Mouse (Mus musculus): ENCODE measurements around the gene Slfn5. TPM values are rescaled to one million over a fixed set of nuclear protein-coding genes. Genes with fewer than 3 reads are reported as not detected.
"Not testable (repeated sequence)": the region's sequence is repeated elsewhere in the genome, so short reads cannot be mapped to it uniquely, and the experiment has no call there.

Slfn5 gene
- polyA plus RNA-seq, 1 experiment from 2014 or later = 4.5 TPM

GRCm38 (mm10) chr11:82908608-82908989 is 42.5 kb upstream of the Slfn5 start:
- Histone ChIP-seq H3K4me2 (ENCODE audit: low read depth, low read length) (peak overlapping the region; percentile 95), H3K9me3 (ENCODE audit: low read length) (no peaks in the 10 kb centered on the region), H3K27me3 (ENCODE audit: insufficient read depth, low read length) (no peaks in the 10 kb centered on the region), H3K36me3 (replicated peaks; ENCODE audit: insufficient read depth, low read length) (peaks cover 12% of the 10 kb centered on the region; the same call in 1 of the 2 replicates), H3K4me3 (ENCODE audit: low read depth, low read length) (peak overlapping the region; percentile 86), H3K4me1 (ENCODE audit: insufficient read depth) (peaks cover 8% of the 10 kb centered on the region), H3K9ac (replicated peaks) (peak overlapping the region; percentile 82; the same call in 1 of the 2 replicates), H3K27ac (ENCODE audit: low read depth) (no peak overlapping the region)
- DNase-seq (no peak), ATAC-seq (no peak)
- 57% methylated on average over 10 of the region's 10 CpGs for WGBS (ENCODE audit: insufficient replicate concordance)
- TF ChIP-seq EP300 (IDR thresholded peaks at IDR 0.05; ENCODE audit: low read depth) (no peak), CTCF (IDR thresholded peaks at IDR 0.05; ENCODE audit: low read depth) (no peak)

- Histone ChIP-seq H3K27me3 (ENCODE audit: insufficient read depth, low read length) (0 out of 2 replicates have a peak, but pooled peaks cover 3% of the 10 kb centered on the region), H3K4me3 (ENCODE audit: low read depth, low read length) (no peak within 1 kb of the TSS), H3K4me1 (ENCODE audit: insufficient read depth) (peaks cover 8% of the 10 kb centered on the region), H3K9me3 (ENCODE audit: low read length) (no peaks in the 10 kb centered on the region), H3K36me3 (replicated peaks; ENCODE audit: insufficient read depth, low read length) (no peaks in the 10 kb centered on the region), H3K27ac (ENCODE audit: low read depth) (no peak within 1 kb of the TSS), H3K9ac (replicated peaks) (no peak within 1 kb of the TSS), H3K4me2 (ENCODE audit: low read depth, low read length) (no peak within 1 kb of the TSS)
- DNase-seq (no peak), ATAC-seq (no peak)
- TF ChIP-seq EP300 (IDR thresholded peaks at IDR 0.05; ENCODE audit: low read depth) (no peak), CTCF (IDR thresholded peaks at IDR 0.05; ENCODE audit: low read depth) (no peak)
- 70% methylated on average over 4 of the region's 4 CpGs for WGBS (ENCODE audit: insufficient replicate concordance)
Measured at GRCm38 (mm10) chr11:82910250-82910649, 40.9 kb upstream of the Slfn5 start, which contains the start of gene Unc45b. Unc45b (plus strand) TSS chr11:82910550.

GRCm38 (mm10) chr11:82910679-82911389 is 40.3 kb upstream of the Slfn5 start:
- no peak overlapping the region for H3K27ac ChIP-seq (ENCODE audit: low read depth)
- DNase-seq = no peak
- H3K36me3 ChIP-seq (replicated peaks; ENCODE audit: insufficient read depth, low read length) = no peaks in the 10 kb centered on the region
- ATAC-seq = no peak
- no peak overlapping the region for H3K4me2 ChIP-seq (ENCODE audit: low read depth, low read length)
- no peaks in the 10 kb centered on the region for H3K9me3 ChIP-seq (ENCODE audit: low read length)
- 68% methylated on average over 11 of the region's 11 CpGs for WGBS (ENCODE audit: insufficient replicate concordance)
- H3K27me3 ChIP-seq (ENCODE audit: insufficient read depth, low read length) = 0 out of 2 replicates have a peak, but pooled peaks cover 3% of the 10 kb centered on the region
- TF ChIP-seq CTCF (IDR thresholded peaks at IDR 0.05; ENCODE audit: low read depth) (no peak), EP300 (IDR thresholded peaks at IDR 0.05; ENCODE audit: low read depth) (no peak)
- peaks cover 8% of the 10 kb centered on the region for H3K4me1 ChIP-seq (ENCODE audit: insufficient read depth)
- H3K9ac ChIP-seq (replicated peaks) = no peak overlapping the region
- H3K4me3 ChIP-seq (ENCODE audit: low read depth, low read length) = no peak overlapping the region

GRCm38 (mm10) chr11:82914711-82915352 is 36.3 kb upstream of the Slfn5 start:
- H3K4me3 ChIP-seq (ENCODE audit: low read depth, low read length) = no peak overlapping the region
- H3K9ac ChIP-seq (replicated peaks) = no peak overlapping the region
- ATAC-seq (peak; percentile 51; the same call in 1 of the 2 replicates), DNase-seq (peak; percentile 84)
- H3K27me3 ChIP-seq (ENCODE audit: insufficient read depth, low read length) = 0 out of 2 replicates have a peak, but pooled peaks cover 7% of the 10 kb centered on the region
- H3K27ac ChIP-seq (ENCODE audit: low read depth) = no peak overlapping the region
- H3K4me1 ChIP-seq (ENCODE audit: insufficient read depth) = no peaks in the 10 kb centered on the region
- 8% methylated on average over 16 of the region's 16 CpGs for WGBS (ENCODE audit: insufficient replicate concordance)
- H3K36me3 ChIP-seq (replicated peaks; ENCODE audit: insufficient read depth, low read length) = no peaks in the 10 kb centered on the region
- peak overlapping the region; percentile 48; the same call in 1 of the 2 replicates for H3K4me2 ChIP-seq (ENCODE audit: low read depth, low read length)
- TF ChIP-seq CTCF (IDR thresholded peaks at IDR 0.05; ENCODE audit: low read depth) (peak; percentile 99), EP300 (IDR thresholded peaks at IDR 0.05; ENCODE audit: low read depth) (no peak)
- no peaks in the 10 kb centered on the region for H3K9me3 ChIP-seq (ENCODE audit: low read length)

- Histone ChIP-seq H3K9ac (replicated peaks) (no peak overlapping the region), H3K4me3 (ENCODE audit: low read depth, low read length) (no peak overlapping the region), H3K27me3 (ENCODE audit: insufficient read depth, low read length) (peaks cover 15% of the 10 kb centered on the region; the same call in 1 of the 2 replicates), H3K9me3 (ENCODE audit: low read length) (no peaks in the 10 kb centered on the region), H3K4me2 (ENCODE audit: low read depth, low read length) (no peak overlapping the region), H3K4me1 (ENCODE audit: insufficient read depth) (no peaks in the 10 kb centered on the region), H3K36me3 (replicated peaks; ENCODE audit: insufficient read depth, low read length) (no peaks in the 10 kb centered on the region), H3K27ac (ENCODE audit: low read depth) (no peak overlapping the region)
- WGBS (ENCODE audit: insufficient replicate concordance) = 48% methylated on average over 10 of the region's 10 CpGs
- DNase-seq (no peak), ATAC-seq (peak; percentile 33; the same call in 1 of the 2 replicates)
- TF ChIP-seq EP300 (IDR thresholded peaks at IDR 0.05; ENCODE audit: low read depth) (no peak), CTCF (IDR thresholded peaks at IDR 0.05; ENCODE audit: low read depth) (no peak)
Measured at GRCm38 (mm10) chr11:82920768-82921167, 30.4 kb upstream of the Slfn5 start.

GRCm38 (mm10) chr11:82921691-82922090 is 29.5 kb upstream of the Slfn5 start:
- Histone ChIP-seq H3K36me3 (replicated peaks; ENCODE audit: insufficient read depth, low read length) (no peaks in the 10 kb centered on the region), H3K9ac (replicated peaks) (no peak overlapping the region), H3K9me3 (ENCODE audit: low read length) (no peaks in the 10 kb centered on the region), H3K4me2 (ENCODE audit: low read depth, low read length) (no peak overlapping the region), H3K27me3 (ENCODE audit: insufficient read depth, low read length) (peaks cover 15% of the 10 kb centered on the region; the same call in 1 of the 2 replicates), H3K27ac (ENCODE audit: low read depth) (no peak overlapping the region), H3K4me1 (ENCODE audit: insufficient read depth) (no peaks in the 10 kb centered on the region), H3K4me3 (ENCODE audit: low read depth, low read length) (no peak overlapping the region)
- 68% methylated on average over 4 of the region's 4 CpGs for WGBS (ENCODE audit: insufficient replicate concordance)
- TF ChIP-seq CTCF (IDR thresholded peaks at IDR 0.05; ENCODE audit: low read depth) (no peak), EP300 (IDR thresholded peaks at IDR 0.05; ENCODE audit: low read depth) (no peak)
- no peak for DNase-seq
- ATAC-seq = no peak

- H3K27ac ChIP-seq (ENCODE audit: low read depth); H3K9me3 ChIP-seq (ENCODE audit: low read length); H3K36me3 ChIP-seq (replicated peaks; ENCODE audit: insufficient read depth, low read length); H3K4me1 ChIP-seq (ENCODE audit: insufficient read depth); DNase-seq; H3K4me2 ChIP-seq (ENCODE audit: low read depth, low read length); H3K9ac ChIP-seq (replicated peaks); ATAC-seq; H3K4me3 ChIP-seq (ENCODE audit: low read depth, low read length): not testable (repeated sequence)
- peaks cover 16% of the 10 kb centered on the region; the same call in 1 of the 2 replicates for H3K27me3 ChIP-seq (ENCODE audit: insufficient read depth, low read length)
- WGBS (ENCODE audit: insufficient replicate concordance) = 77% methylated on average over 6 of the region's 6 CpGs
Measured at GRCm38 (mm10) chr11:82923910-82924309, 27.2 kb upstream of the Slfn5 start.

Measured in liver, postnatal 0 days (tissue).